Mouse (Mus musculus) limb, embryonic 11.5 days (tissue): ENCODE measurements at regions not wholly inside any gene's neighbourhood (a gene's known extent, or its start where the extent isn't known, plus 50 kb on each side); places are given as distances from the start of the nearest gene placed in this dataset.
A peak's percentile ranks its signal among the peaks of the same experiment; 100 is the strongest.

ENCODE experiments used
- ATAC-seq: fragments of 200-750 bp; cut with Nextera tagmentation; 2 replicates; pipeline ENCODE4 v1.8.0; 2017; ENCODE audit warnings: low read depth; ENCODE audit not compliant: insufficient number of reproducible peaks, low FRiP score, low TSS enrichment
- DNase-seq: peaks from one replicate; pipeline ENCODE4 v3.0.0-alpha.2; 2015; ENCODE audit warnings: low spot score
- H3K27ac ChIP-seq: fragments of 300-500 bp; sonication (generic); replicated peaks from 2 replicates; pipeline ENCODE4 v1.5.1; 2014; ENCODE audit warnings: low read depth, mild to moderate bottlenecking, low read length
- H3K27me3 ChIP-seq: fragments of 300-500 bp; sonication (generic); 2 replicates; pipeline ENCODE4 v1.6.1; 2014; ENCODE audit warnings: mild to moderate bottlenecking, low read length, mixed read lengths; ENCODE audit not compliant: control insufficient read depth, insufficient read depth
- H3K36me3 ChIP-seq: fragments of 300-500 bp; sonication (generic); 2 replicates; pipeline ENCODE4 v1.6.1; 2014; ENCODE audit warnings: mild to moderate bottlenecking, low read length, moderate library complexity, mixed read lengths; ENCODE audit not compliant: control insufficient read depth, insufficient read depth
- H3K4me1 ChIP-seq: fragments of 300-500 bp; sonication (generic); 2 replicates; pipeline ENCODE4 v1.6.1; 2014; ENCODE audit warnings: low read length, mixed read lengths; ENCODE audit not compliant: control insufficient read depth, insufficient read depth
- H3K4me2 ChIP-seq: fragments of 300-500 bp; sonication (generic); 2 replicates; pipeline ENCODE4 v1.6.1; 2014; ENCODE audit warnings: low read depth, mild to moderate bottlenecking, moderate library complexity; ENCODE audit not compliant: severe bottlenecking
- H3K4me3 ChIP-seq: fragments of 300-500 bp; sonication (generic); 2 replicates; pipeline ENCODE4 v1.5.1; 2014; ENCODE audit warnings: low read depth, low read length
- H3K9ac ChIP-seq: fragments of 300-500 bp; sonication (generic); 2 replicates; pipeline ENCODE4 v1.6.1; 2014; ENCODE audit warnings: mild to moderate bottlenecking, low read length
- H3K9me3 ChIP-seq: fragments of 300-500 bp; sonication (generic); 2 replicates; pipeline ENCODE4 v1.6.1; 2016; ENCODE audit warnings: low read length; ENCODE audit not compliant: control insufficient read depth
- WGBS: fragments of 180-500 bp; shearing (Covaris S2); extraction: QIAGEN DNeasy Blood & Tissue Kit; methylation state at CpG from one replicate; pipeline ENCODE4 v1.1.7; 2014; 5-methylcytosine and 5-hydroxymethylcytosine counted together

DNA sequence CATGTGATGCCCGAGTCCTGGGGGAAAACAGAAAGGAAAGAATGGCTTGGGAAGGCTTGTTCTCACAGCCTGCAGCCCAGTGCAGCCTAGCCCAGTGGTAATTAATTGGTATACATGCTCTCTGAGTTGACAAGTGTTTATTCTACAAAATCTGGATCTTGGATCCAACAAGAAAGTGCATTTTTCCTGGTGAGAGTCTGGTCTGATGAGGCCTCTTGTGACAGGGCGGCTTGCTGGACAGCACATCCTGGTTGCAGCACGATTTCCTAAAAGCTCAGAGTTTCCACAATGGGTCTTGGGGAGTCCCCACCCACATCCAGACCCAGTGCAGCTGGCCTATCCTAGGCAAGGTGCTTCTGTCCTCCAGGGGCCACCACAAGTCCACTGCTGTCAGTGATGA is 332.7 kb upstream of the Dio3 start:
- H3K27ac ChIP-seq: no peak overlapping the region
- H3K4me2 ChIP-seq: no peak overlapping the region
- H3K4me1 ChIP-seq: peaks cover 26% of the 10 kb centered on the region
- no peak overlapping the region for H3K4me3 ChIP-seq
- H3K9me3 ChIP-seq: no peaks in the 10 kb centered on the region
- H3K27me3 ChIP-seq: no peaks in the 10 kb centered on the region; the same call in 1 of the 2 replicates
- WGBS: 87% methylated on average over 3 of the region's 3 CpGs
- no peak for DNase-seq
- no peak for ATAC-seq
- H3K36me3 ChIP-seq: no peaks in the 10 kb centered on the region
- no peak overlapping the region for H3K9ac ChIP-seq

DNA sequence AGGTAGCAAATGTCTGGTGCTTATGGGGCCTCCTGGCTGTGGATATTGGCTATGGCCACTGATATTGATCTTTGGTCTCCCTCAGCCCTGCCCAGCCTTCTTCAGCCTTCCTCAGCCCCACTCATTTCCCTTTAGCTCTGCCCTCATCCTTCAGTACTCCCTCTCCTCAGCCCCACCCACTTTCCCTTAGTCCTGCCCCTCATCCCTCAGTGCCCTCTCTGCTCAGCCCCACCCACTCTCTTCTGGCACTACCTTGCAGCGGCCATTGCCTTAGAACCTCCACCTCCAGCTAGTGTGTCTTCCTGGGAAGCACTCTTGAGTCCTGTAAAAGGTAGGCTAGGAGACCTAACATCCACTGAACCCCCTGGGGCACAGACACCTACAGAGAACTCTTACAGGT is 331.9 kb upstream of the Dio3 start:
- no peak overlapping the region for H3K9ac ChIP-seq
- DNase-seq: no peak
- H3K27ac ChIP-seq: no peak overlapping the region
- H3K4me3 ChIP-seq: no peak overlapping the region
- H3K4me2 ChIP-seq: no peak overlapping the region
- 42% methylated on average over 1 of the region's 1 CpGs for WGBS
- H3K27me3 ChIP-seq: no peaks in the 10 kb centered on the region; the same call in 1 of the 2 replicates
- no peaks in the 10 kb centered on the region for H3K36me3 ChIP-seq
- ATAC-seq: no peak
- peaks cover 28% of the 10 kb centered on the region for H3K4me1 ChIP-seq
- no peaks in the 10 kb centered on the region for H3K9me3 ChIP-seq

DNA sequence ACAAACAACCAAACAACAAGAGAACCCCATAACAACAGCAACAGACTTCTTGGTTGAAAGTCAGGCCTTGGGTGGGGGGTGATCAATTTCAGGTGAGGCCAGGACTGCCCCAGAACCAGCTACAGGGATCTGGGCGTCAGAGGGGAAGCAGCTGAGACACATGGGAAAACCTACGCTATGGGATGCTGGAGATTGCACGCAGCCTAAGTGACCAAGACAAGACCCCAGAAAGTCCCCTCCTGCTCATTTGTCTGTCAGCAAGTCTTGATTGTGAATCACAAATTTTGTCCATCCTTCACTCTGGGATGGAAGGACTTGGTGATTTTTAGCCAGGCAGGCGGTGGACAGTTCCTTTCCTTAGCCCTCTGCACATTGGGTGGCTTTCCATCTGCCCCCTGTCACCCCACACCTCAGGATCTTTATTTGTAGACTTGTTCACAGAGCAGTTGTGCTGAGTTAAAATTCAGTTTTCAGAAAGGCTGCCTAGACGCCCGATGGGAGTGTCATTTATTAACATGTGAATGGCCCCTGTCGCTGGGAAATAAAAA is 330.9 kb upstream of the Dio3 start:
- Histone ChIP-seq H3K27me3 (no peaks in the 10 kb centered on the region; the same call in 1 of the 2 replicates), H3K9me3 (no peaks in the 10 kb centered on the region), H3K9ac (no peak overlapping the region), H3K4me1 (peaks cover 27% of the 10 kb centered on the region), H3K4me3 (no peak overlapping the region), H3K27ac (peak overlapping the region; percentile 43; the same call in 1 of the 2 replicates), H3K36me3 (no peaks in the 10 kb centered on the region), H3K4me2 (no peak overlapping the region)
- DNase-seq (peak; percentile 37), ATAC-seq (no peak)
- 22% methylated on average over 7 of the region's 7 CpGs for WGBS

DNA sequence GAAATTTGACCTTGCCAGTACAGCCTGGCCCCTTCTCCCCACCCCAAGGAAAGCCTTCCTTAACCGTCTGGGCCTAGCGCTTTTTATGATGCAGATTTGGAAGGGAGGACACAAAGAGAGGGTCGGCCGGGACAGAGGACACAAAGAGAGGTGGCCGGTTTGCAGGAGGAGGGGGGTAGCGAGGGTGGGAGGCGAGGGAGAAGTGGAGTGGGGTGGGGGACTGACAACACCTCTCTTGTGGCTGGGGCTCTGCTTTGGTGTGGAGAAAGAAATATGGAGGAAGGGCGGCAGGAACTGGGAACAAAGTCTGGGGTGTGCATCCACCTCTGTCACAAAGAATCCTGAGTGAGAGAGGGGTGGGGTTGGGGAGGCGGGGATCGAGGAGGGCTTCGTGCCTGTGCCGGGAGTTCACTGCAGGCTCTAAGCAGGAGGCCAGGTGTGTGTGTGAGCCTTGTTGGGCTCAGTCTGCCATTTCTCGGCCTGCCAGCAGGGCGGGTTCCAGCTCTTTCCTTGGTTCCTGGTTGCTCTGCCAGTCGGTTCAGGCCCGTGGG is 330.4 kb upstream of the Dio3 start:
- no peak overlapping the region for H3K4me2 ChIP-seq

DNA sequence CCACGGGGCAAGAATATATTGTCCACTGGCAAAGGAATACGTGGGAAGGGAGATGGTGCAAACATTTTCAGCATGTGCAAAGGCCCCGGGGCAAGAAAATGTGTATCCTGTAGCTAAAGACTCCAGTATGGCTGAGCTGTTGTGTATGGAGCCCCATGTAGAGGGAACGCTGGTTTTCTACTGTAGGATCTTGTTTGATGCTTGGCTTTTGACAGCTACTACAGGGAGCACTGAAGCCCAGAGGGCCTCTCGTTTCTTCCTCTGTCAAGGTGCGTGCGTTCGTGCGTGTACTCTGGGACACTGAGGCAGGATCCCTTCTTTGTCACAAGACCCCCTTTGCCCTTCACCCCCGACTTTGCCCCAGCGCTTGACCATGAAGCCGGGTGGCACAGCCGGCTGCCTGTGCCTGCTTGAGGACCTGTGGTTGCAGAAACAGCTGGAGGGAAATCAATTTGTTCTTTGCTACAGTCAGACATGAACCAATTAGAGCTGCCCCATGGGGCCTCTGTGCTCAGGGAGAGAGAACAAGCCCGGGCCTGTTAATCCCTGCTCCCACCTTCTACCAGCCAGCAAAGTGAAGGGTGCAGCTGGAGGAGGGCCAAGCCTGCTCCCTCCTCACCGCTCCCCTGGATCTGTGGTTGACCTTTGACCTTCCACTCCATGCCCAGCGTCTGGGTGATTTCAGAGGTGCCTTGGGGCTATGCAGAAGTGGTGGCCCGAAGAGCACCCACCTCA is 329.5 kb upstream of the Dio3 start:
- Histone ChIP-seq H3K4me3 (no peak overlapping the region), H3K27me3 (no peaks in the 10 kb centered on the region; the same call in 1 of the 2 replicates), H3K4me1 (peaks cover 27% of the 10 kb centered on the region), H3K4me2 (no peak overlapping the region), H3K9me3 (no peaks in the 10 kb centered on the region), H3K36me3 (no peaks in the 10 kb centered on the region), H3K27ac (0 out of 2 replicates have a peak overlapping the region, but pooled peaks have one; percentile 8), H3K9ac (no peak overlapping the region; the same call in 1 of the 2 replicates)
- ATAC-seq: no peak
- WGBS: 70% methylated on average over 17 of the region's 17 CpGs
- DNase-seq: peak; percentile 41

More for the DNA sequence above, 330.4 kb upstream of the Dio3 start:
- no peaks in the 10 kb centered on the region for H3K9me3 ChIP-seq
- peak overlapping the region; percentile 43 for H3K27ac ChIP-seq
- DNase-seq: peak; percentile 65
- peak; percentile 31; the same call in 1 of the 2 replicates for ATAC-seq
- no peak overlapping the region for H3K4me3 ChIP-seq
- WGBS: 15% methylated on average over 16 of the region's 16 CpGs
- no peaks in the 10 kb centered on the region for H3K36me3 ChIP-seq
- peaks cover 27% of the 10 kb centered on the region for H3K4me1 ChIP-seq
- H3K9ac ChIP-seq: no peak overlapping the region
- H3K27me3 ChIP-seq: no peaks in the 10 kb centered on the region; the same call in 1 of the 2 replicates

DNA sequence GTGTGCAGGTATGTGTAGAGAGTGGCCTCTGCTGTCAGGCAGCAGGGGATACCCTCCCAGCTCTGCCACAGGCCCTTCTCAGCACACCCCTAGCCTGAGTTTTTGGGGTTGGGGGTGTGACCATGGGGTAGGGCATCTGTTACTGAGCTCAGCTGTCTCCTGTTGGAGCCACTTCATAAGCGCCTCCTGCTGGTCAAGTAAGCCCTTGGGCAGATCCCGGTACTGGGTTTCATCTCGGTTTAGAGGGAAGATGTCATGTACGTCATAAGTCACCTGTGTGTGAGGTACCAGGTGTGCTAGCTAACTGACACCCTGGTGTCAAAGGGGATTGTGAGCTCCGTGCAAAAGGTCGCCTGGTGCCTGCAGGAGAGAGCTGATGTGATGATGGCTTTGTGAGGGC is 328.2 kb upstream of the Dio3 start:
- DNase-seq (peak; percentile 34), ATAC-seq (peak; percentile 24; the same call in 1 of the 2 replicates)

DNA sequence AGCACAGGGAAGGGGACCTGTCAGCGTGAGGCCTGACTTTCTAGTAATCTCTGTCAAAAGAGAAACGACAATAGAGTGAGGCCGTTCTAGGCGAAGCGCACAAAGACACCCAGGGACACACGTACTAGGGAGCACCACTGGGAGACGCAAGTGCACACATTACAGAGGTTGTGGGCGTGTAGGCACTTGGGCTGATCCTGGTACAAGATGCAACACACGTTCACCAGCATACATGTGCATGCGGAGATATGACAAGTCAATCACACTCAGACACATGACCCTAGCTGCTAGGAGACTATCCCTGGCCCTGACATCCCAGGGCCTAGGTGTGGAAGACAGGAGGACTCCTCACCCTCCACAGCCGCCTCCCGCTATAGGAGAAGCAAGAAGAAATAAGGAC is 327.4 kb upstream of the Dio3 start:
- H3K27ac ChIP-seq: no peak overlapping the region
- no peak overlapping the region for H3K9ac ChIP-seq
- WGBS: 93% methylated on average over 12 of the region's 12 CpGs
- H3K4me2 ChIP-seq: no peak overlapping the region
- H3K36me3 ChIP-seq: no peaks in the 10 kb centered on the region
- DNase-seq (no peak), ATAC-seq (no peak)
- peaks cover 27% of the 10 kb centered on the region for H3K4me1 ChIP-seq
- H3K27me3 ChIP-seq: no peaks in the 10 kb centered on the region; the same call in 1 of the 2 replicates
- no peak overlapping the region for H3K4me3 ChIP-seq
- H3K9me3 ChIP-seq: no peaks in the 10 kb centered on the region

More for the DNA sequence above, 328.2 kb upstream of the Dio3 start:
- H3K9me3 ChIP-seq: no peaks in the 10 kb centered on the region
- H3K4me2 ChIP-seq: no peak overlapping the region
- WGBS: 33% methylated on average over 6 of the region's 6 CpGs
- H3K27me3 ChIP-seq: no peaks in the 10 kb centered on the region; the same call in 1 of the 2 replicates
- H3K4me3 ChIP-seq: no peak overlapping the region
- H3K4me1 ChIP-seq: peaks cover 27% of the 10 kb centered on the region
- H3K36me3 ChIP-seq: no peaks in the 10 kb centered on the region
- no peak overlapping the region for H3K9ac ChIP-seq
- H3K27ac ChIP-seq: no peak overlapping the region

DNA sequence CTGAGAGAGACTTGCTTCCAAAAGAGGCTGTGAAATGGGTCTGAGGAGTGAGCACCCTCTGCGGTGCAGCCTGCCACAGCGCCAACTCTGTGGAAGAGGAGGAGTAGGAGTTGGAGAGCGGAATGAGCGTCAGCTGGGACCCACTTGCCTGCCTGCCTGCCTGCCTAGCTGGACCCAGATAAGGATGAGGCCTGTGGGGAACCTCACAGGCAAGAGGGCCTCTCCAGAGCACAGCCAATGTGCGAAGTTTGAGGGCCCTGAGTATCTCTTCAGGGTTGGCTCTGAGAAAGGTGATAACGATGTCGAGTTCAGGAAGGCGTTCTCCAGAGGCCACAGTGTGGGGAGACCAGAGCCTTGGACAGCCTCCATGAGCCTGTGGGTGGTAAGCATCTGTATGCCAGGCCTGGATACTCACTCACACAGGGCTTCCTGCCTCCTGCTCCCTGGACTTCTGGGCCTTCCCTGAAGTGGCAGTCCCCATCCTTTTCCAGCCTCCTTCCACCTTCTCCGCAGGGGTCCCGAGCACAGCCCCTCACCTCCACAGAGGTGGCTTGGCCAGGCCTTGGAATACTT is 326.9 kb upstream of the Dio3 start:
- H3K27me3 ChIP-seq: no peaks in the 10 kb centered on the region; the same call in 1 of the 2 replicates
- H3K9ac ChIP-seq: no peak overlapping the region
- DNase-seq (no peak), ATAC-seq (no peak)
- no peak overlapping the region for H3K4me3 ChIP-seq
- no peaks in the 10 kb centered on the region for H3K9me3 ChIP-seq
- 76% methylated on average over 10 of the region's 10 CpGs for WGBS
- no peak overlapping the region for H3K4me2 ChIP-seq
- H3K4me1 ChIP-seq: peaks cover 27% of the 10 kb centered on the region
- no peak overlapping the region; the same call in 1 of the 2 replicates for H3K27ac ChIP-seq
- H3K36me3 ChIP-seq: no peaks in the 10 kb centered on the region
